Mouse (Mus musculus) kidney, postnatal 0 days (tissue): ENCODE results near the gene Zfp341. TPM values are rescaled to one million over a fixed set of nuclear protein-coding genes. Genes with fewer than 3 reads are reported as not detected.
A peak's percentile ranks its signal among the peaks of the same experiment; 100 is the strongest.

Experiments
- ATAC-seq: fragments of 200-750 bp; cut with Nextera tagmentation; replicated peaks from 2 replicates; pipeline ENCODE4 v1.8.0; 2017; ENCODE audit warnings: low read depth, moderate number of reproducible peaks, moderate TSS enrichment, moderate library complexity; ENCODE audit not compliant: low FRiP score
- DNase-seq: peaks from one replicate; pipeline ENCODE4 v3.0.0-alpha.2; 2016; ENCODE audit warnings: low spot score
- H3K27ac ChIP-seq: fragments of 300-500 bp; sonication (generic); 2 replicates; pipeline ENCODE4 v1.5.1; 2014; ENCODE audit warnings: mild to moderate bottlenecking
- H3K27me3 ChIP-seq: fragments of 300-500 bp; sonication (generic); 2 replicates; pipeline ENCODE4 v1.6.1; 2014; ENCODE audit warnings: low read length, mixed read lengths; ENCODE audit not compliant: insufficient read depth
- H3K36me3 ChIP-seq: fragments of 300-500 bp; sonication (generic); 2 replicates; pipeline ENCODE4 v1.6.1; 2014; ENCODE audit warnings: low read length, mixed read lengths; ENCODE audit not compliant: insufficient read depth
- H3K4me1 ChIP-seq: fragments of 300-500 bp; sonication (generic); replicated peaks from 2 replicates; pipeline ENCODE4 v1.6.1; 2014; ENCODE audit warnings: antibody characterized with exemption, low read length, mixed read lengths; ENCODE audit not compliant: insufficient read depth
- H3K4me2 ChIP-seq: fragments of 300-500 bp; sonication (generic); 2 replicates; pipeline ENCODE4 v1.6.1; 2014; ENCODE audit warnings: mild to moderate bottlenecking, low read length, moderate library complexity, mixed read lengths
- H3K4me3 ChIP-seq: fragments of 300-500 bp; sonication (generic); replicated peaks from 2 replicates; pipeline ENCODE4 v1.5.1; 2014; ENCODE audit warnings: low read depth, low read length
- H3K9ac ChIP-seq: fragments of 300-500 bp; sonication (generic); 2 replicates; pipeline ENCODE4 v1.6.1; 2014; ENCODE audit warnings: low read depth, low read length
- H3K9me3 ChIP-seq: fragments of 300-500 bp; sonication (generic); replicated peaks from 2 replicates; pipeline ENCODE4 v1.6.1; 2016; ENCODE audit warnings: low read length, inconsistent platforms, mixed read lengths
- CTCF ChIP-seq: IDR thresholded peaks from 2 replicates; pipeline ENCODE4 v1.5.1; 2016; ENCODE audit warnings: antibody characterized with exemption, low read depth, mild to moderate bottlenecking, moderate library complexity
- WGBS: fragments of 180-500 bp; shearing (Covaris S2); extraction: QIAGEN DNeasy Blood & Tissue Kit; methylation state at CpG from one replicate; pipeline ENCODE4 v1.1.7; 2014; 5-methylcytosine and 5-hydroxymethylcytosine counted together
- polyA plus RNA-seq: library from polyadenylated mRNA; unstranded; fragments of >200 nt; fragmentation: Nextera tagmentation; extraction: Ambion mirVana; gene quantifications from 2 replicates; pipeline ENCODE4 v1.2.1, GENCODE M21; 2015

The Zfp341 gene
- polyA plus RNA-seq, 1 experiment from 2014 or later = 0.80 TPM

- Histone ChIP-seq H3K36me3 (peaks cover 5% of the 10 kb centered on the region; the same call in 1 of the 2 replicates), H3K4me2 (no peak overlapping the region), H3K27ac (no peak overlapping the region), H3K4me3 (no peak overlapping the region), H3K9ac (no peak overlapping the region), H3K4me1 (no peaks in the 10 kb centered on the region), H3K9me3 (no peaks in the 10 kb centered on the region), H3K27me3 (no peaks in the 10 kb centered on the region)
- TF ChIP-seq CTCF = no peak
- 67% methylated on average over 15 of the region's 15 CpGs for WGBS
- ATAC-seq (no peak), DNase-seq (no peak)
Observed at GRCm38 (mm10) chr2:154583906-154584872, 28.9 kb upstream of the Zfp341 start.

GRCm38 (mm10) chr2:154584931-154585601 is 28.0 kb upstream of the Zfp341 start:
- H3K4me1 ChIP-seq = no peaks in the 10 kb centered on the region
- 49% methylated on average over 17 of the region's 17 CpGs for WGBS
- peaks cover 5% of the 10 kb centered on the region; the same call in 1 of the 2 replicates for H3K36me3 ChIP-seq
- H3K9me3 ChIP-seq = no peaks in the 10 kb centered on the region
- no peak overlapping the region for H3K27ac ChIP-seq
- no peak overlapping the region for H3K4me2 ChIP-seq
- ATAC-seq = no peak
- H3K4me3 ChIP-seq = no peak overlapping the region
- no peaks in the 10 kb centered on the region for H3K27me3 ChIP-seq
- DNase-seq = no peak
- no peak overlapping the region for H3K9ac ChIP-seq
- TF ChIP-seq CTCF = no peak

- peak; percentile 68 for TF ChIP-seq CTCF
- WGBS = 76% methylated on average over 5 of the region's 5 CpGs
Observed at GRCm38 (mm10) chr2:154586405-154586804, 26.7 kb upstream of the Zfp341 start.

GRCm38 (mm10) chr2:154589051-154589450 is 24.0 kb upstream of the Zfp341 start:
- Histone ChIP-seq H3K4me3 (no peak overlapping the region), H3K27me3 (no peaks in the 10 kb centered on the region), H3K36me3 (peaks cover 14% of the 10 kb centered on the region; the same call in 1 of the 2 replicates), H3K27ac (no peak overlapping the region), H3K9ac (no peak overlapping the region), H3K4me2 (no peak overlapping the region), H3K4me1 (no peaks in the 10 kb centered on the region), H3K9me3 (no peaks in the 10 kb centered on the region)
- no peak for TF ChIP-seq CTCF
- DNase-seq (no peak), ATAC-seq (no peak)
- 87% methylated on average over 4 of the region's 4 CpGs for WGBS

More at GRCm38 (mm10) chr2:154586405-154586804, 26.7 kb upstream of the Zfp341 start:
- Histone ChIP-seq H3K4me1 (no peaks in the 10 kb centered on the region), H3K27me3 (no peaks in the 10 kb centered on the region), H3K4me2 (no peak overlapping the region), H3K36me3 (peaks cover 5% of the 10 kb centered on the region; the same call in 1 of the 2 replicates), H3K9me3 (no peaks in the 10 kb centered on the region), H3K27ac (no peak overlapping the region), H3K4me3 (no peak overlapping the region), H3K9ac (no peak overlapping the region)
- DNase-seq (peak; percentile 44), ATAC-seq (no peak)

GRCm38 (mm10) chr2:154591239-154591638 is 21.9 kb upstream of the Zfp341 start:
- H3K4me3 ChIP-seq = no peak overlapping the region
- H3K27me3 ChIP-seq = no peaks in the 10 kb centered on the region
- TF ChIP-seq CTCF = no peak
- H3K4me2 ChIP-seq = no peak overlapping the region
- no peak overlapping the region for H3K27ac ChIP-seq
- peaks cover 19% of the 10 kb centered on the region for H3K36me3 ChIP-seq
- H3K9me3 ChIP-seq = no peaks in the 10 kb centered on the region
- no peak overlapping the region for H3K9ac ChIP-seq
- H3K4me1 ChIP-seq = no peaks in the 10 kb centered on the region
- no peak for DNase-seq
- 84% methylated on average over 3 of the region's 3 CpGs for WGBS
- ATAC-seq = no peak

- ATAC-seq (no peak), DNase-seq (peak; percentile 38)
- no peaks in the 10 kb centered on the region for H3K4me1 ChIP-seq
- H3K27me3 ChIP-seq = no peaks in the 10 kb centered on the region
- peaks cover 14% of the 10 kb centered on the region for H3K36me3 ChIP-seq
- H3K27ac ChIP-seq = no peak overlapping the region
- no peak overlapping the region for H3K9ac ChIP-seq
- WGBS = 65% methylated on average over 3 of the region's 3 CpGs
- H3K9me3 ChIP-seq = no peaks in the 10 kb centered on the region
- H3K4me2 ChIP-seq = no peak overlapping the region
- peak; percentile 69 for TF ChIP-seq CTCF
- H3K4me3 ChIP-seq = no peak overlapping the region
Observed at GRCm38 (mm10) chr2:154593025-154593424, 20.1 kb upstream of the Zfp341 start.
